Mouse (Mus musculus) heart, embryonic 15.5 days (tissue): ENCODE measurements around the gene Fam168a. TPM values are rescaled to one million over a fixed set of nuclear protein-coding genes. Genes with fewer than 3 reads are reported as not detected.
"Not testable (repeated sequence)": the region's sequence is repeated elsewhere in the genome, so short reads cannot be mapped to it uniquely, and the experiment has no call there.

Source experiments
- ATAC-seq: fragments of 200-750 bp; cut with Nextera tagmentation; replicated peaks from 2 replicates; pipeline ENCODE4 v1.8.0; 2017; ENCODE audit warnings: low read depth, moderate TSS enrichment; ENCODE audit not compliant: insufficient number of reproducible peaks, insufficient read depth, low FRiP score
- H3K27ac ChIP-seq: fragments of 300-500 bp; sonication (generic); 2 replicates; pipeline ENCODE4 v1.5.1; 2015; ENCODE audit warnings: mild to moderate bottlenecking, inconsistent platforms
- H3K27me3 ChIP-seq: fragments of 300-500 bp; sonication (generic); 2 replicates; pipeline ENCODE4 v1.6.1; 2015; ENCODE audit warnings: inconsistent platforms
- H3K36me3 ChIP-seq: fragments of 300-500 bp; sonication (generic); 2 replicates; pipeline ENCODE4 v1.6.1; 2015; ENCODE audit warnings: mild to moderate bottlenecking, inconsistent platforms
- H3K4me1 ChIP-seq: fragments of 300-500 bp; sonication (generic); replicated peaks from 2 replicates; pipeline ENCODE4 v1.6.1; 2015; ENCODE audit warnings: inconsistent platforms
- H3K4me2 ChIP-seq: fragments of 300-500 bp; sonication (generic); 2 replicates; pipeline ENCODE4 v1.6.1; 2015; ENCODE audit warnings: inconsistent platforms, mild to moderate bottlenecking, moderate library complexity
- H3K4me3 ChIP-seq: fragments of 300-500 bp; sonication (generic); 2 replicates; pipeline ENCODE4 v1.5.1; 2015; ENCODE audit warnings: mild to moderate bottlenecking, inconsistent platforms
- H3K9ac ChIP-seq: fragments of 300-500 bp; sonication (generic); 2 replicates; pipeline ENCODE4 v1.6.1; 2015; ENCODE audit warnings: mild to moderate bottlenecking, inconsistent platforms
- H3K9me3 ChIP-seq: fragments of 300-500 bp; sonication (generic); replicated peaks from 2 replicates; pipeline ENCODE4 v1.6.1; 2016; ENCODE audit warnings: inconsistent platforms
- WGBS: fragments of 180-500 bp; shearing (Covaris S2); methylation state at CpG from one replicate; pipeline ENCODE4 v1.1.7; 2015; ENCODE audit warnings: mixed read lengths; 5-methylcytosine and 5-hydroxymethylcytosine counted together
- polyA plus RNA-seq: library from polyadenylated mRNA; unstranded; fragments of >200 nt; fragmentation: Nextera tagmentation; extraction: Ambion mirVana; gene quantifications from 2 replicates; pipeline ENCODE4 v1.2.1, GENCODE M21; 2015

Gene Fam168a
- polyA plus RNA-seq, 1 experiment from 2014 or later, result 28.3 TPM

GRCm38 (mm10) chr7:100845026-100845400, 138.6 kb downstream of the Fam168a start:
- H3K4me2 ChIP-seq, result no peak overlapping the region
- H3K36me3 ChIP-seq, result no peaks in the 10 kb centered on the region
- H3K9ac ChIP-seq, result no peak overlapping the region
- H3K27ac ChIP-seq, result peak overlapping the region; percentile 71
- H3K4me1 ChIP-seq, result peaks cover 29% of the 10 kb centered on the region
- no peak overlapping the region for H3K4me3 ChIP-seq
- ATAC-seq, result no peak
- no peaks in the 10 kb centered on the region for H3K27me3 ChIP-seq
- no peaks in the 10 kb centered on the region for H3K9me3 ChIP-seq

- ATAC-seq, result peak; percentile 72
- H3K4me1 ChIP-seq, result peaks cover 26% of the 10 kb centered on the region
- no peaks in the 10 kb centered on the region for H3K36me3 ChIP-seq
- no peak overlapping the region for H3K4me3 ChIP-seq
- H3K4me2 ChIP-seq, result no peak overlapping the region
- no peaks in the 10 kb centered on the region for H3K27me3 ChIP-seq
- H3K9me3 ChIP-seq, result no peaks in the 10 kb centered on the region
- WGBS, result 20% methylated on average over 1 of the region's 1 CpGs
- peak overlapping the region; percentile 71 for H3K27ac ChIP-seq
- no peak overlapping the region for H3K9ac ChIP-seq
Observed at GRCm38 (mm10) chr7:100845412-100845811, 139.0 kb downstream of the Fam168a start.

GRCm38 (mm10) chr7:100846033-100846432, 139.6 kb downstream of the Fam168a start:
- WGBS, result 75% methylated on average over 7 of the region's 7 CpGs
- not testable (repeated sequence) for H3K9ac ChIP-seq, H3K27me3 ChIP-seq, H3K4me2 ChIP-seq, H3K27ac ChIP-seq, H3K4me3 ChIP-seq, H3K9me3 ChIP-seq, ATAC-seq, H3K36me3 ChIP-seq
- H3K4me1 ChIP-seq, result peaks cover 26% of the 10 kb centered on the region

GRCm38 (mm10) chr7:100847131-100847530, 140.7 kb downstream of the Fam168a start:
- Histone ChIP-seq H3K27ac (no peak overlapping the region), H3K4me1 (peaks cover 36% of the 10 kb centered on the region), H3K27me3 (no peaks in the 10 kb centered on the region), H3K9ac (no peak overlapping the region), H3K4me2 (no peak overlapping the region), H3K9me3 (no peaks in the 10 kb centered on the region), H3K4me3 (no peak overlapping the region), H3K36me3 (no peaks in the 10 kb centered on the region)
- 90% methylated on average over 6 of the region's 6 CpGs for WGBS
- ATAC-seq, result no peak

- H3K4me3 ChIP-seq, result no peak overlapping the region
- H3K4me1 ChIP-seq, result peaks cover 51% of the 10 kb centered on the region
- no peaks in the 10 kb centered on the region for H3K36me3 ChIP-seq
- no peak overlapping the region for H3K9ac ChIP-seq
- ATAC-seq, result no peak
- 38% methylated on average over 6 of the region's 6 CpGs for WGBS
- H3K4me2 ChIP-seq, result no peak overlapping the region
- no peaks in the 10 kb centered on the region for H3K27me3 ChIP-seq
- H3K27ac ChIP-seq, result no peak overlapping the region
- no peaks in the 10 kb centered on the region for H3K9me3 ChIP-seq
Observed at GRCm38 (mm10) chr7:100848744-100849143, 142.3 kb downstream of the Fam168a start.

- no peak overlapping the region for H3K4me2 ChIP-seq
- no peaks in the 10 kb centered on the region for H3K9me3 ChIP-seq
- no peak for ATAC-seq
- no peak overlapping the region for H3K27ac ChIP-seq
- peaks cover 51% of the 10 kb centered on the region for H3K4me1 ChIP-seq
- no peaks in the 10 kb centered on the region for H3K27me3 ChIP-seq
- no peak overlapping the region for H3K4me3 ChIP-seq
- WGBS, result 93% methylated on average over 2 of the region's 2 CpGs
- H3K9ac ChIP-seq, result no peak overlapping the region
- H3K36me3 ChIP-seq, result no peaks in the 10 kb centered on the region
Observed at GRCm38 (mm10) chr7:100849508-100849907, 143.1 kb downstream of the Fam168a start.

- Histone ChIP-seq H3K36me3 (no peaks in the 10 kb centered on the region), H3K9me3 (no peaks in the 10 kb centered on the region), H3K9ac (peak overlapping the region; percentile 26; the same call in 1 of the 2 replicates), H3K27ac (peak overlapping the region; percentile 43), H3K4me3 (no peak overlapping the region), H3K4me1 (peaks cover 48% of the 10 kb centered on the region), H3K27me3 (no peaks in the 10 kb centered on the region), H3K4me2 (no peak overlapping the region)
- WGBS, result 42% methylated on average over 9 of the region's 9 CpGs
- no peak for ATAC-seq
Observed at GRCm38 (mm10) chr7:100851481-100852356, 145.3 kb downstream of the Fam168a start.

GRCm38 (mm10) chr7:100853396-100853795, 147.0 kb downstream of the Fam168a start:
- Histone ChIP-seq H3K9ac (no peak overlapping the region), H3K36me3 (no peaks in the 10 kb centered on the region), H3K27me3 (no peaks in the 10 kb centered on the region), H3K4me1 (peaks cover 48% of the 10 kb centered on the region), H3K9me3 (no peaks in the 10 kb centered on the region), H3K4me3 (no peak overlapping the region), H3K27ac (no peak overlapping the region), H3K4me2 (no peak overlapping the region)
- WGBS, result 71% methylated on average over 3 of the region's 3 CpGs
- ATAC-seq, result no peak

GRCm38 (mm10) chr7:100854137-100854814, 147.8 kb downstream of the Fam168a start:
- peaks cover 52% of the 10 kb centered on the region for H3K4me1 ChIP-seq
- no peaks in the 10 kb centered on the region for H3K36me3 ChIP-seq
- WGBS, result 44% methylated on average over 6 of the region's 6 CpGs
- H3K4me2 ChIP-seq, result peak overlapping the region; percentile 2; the same call in 1 of the 2 replicates
- no peak for ATAC-seq
- no peaks in the 10 kb centered on the region for H3K27me3 ChIP-seq
- no peaks in the 10 kb centered on the region for H3K9me3 ChIP-seq
- H3K4me3 ChIP-seq, result 0 out of 2 replicates have a peak overlapping the region, but pooled peaks have one; percentile 2
- no peak overlapping the region for H3K27ac ChIP-seq
- no peak overlapping the region for H3K9ac ChIP-seq

GRCm38 (mm10) chr7:100854861-100855260, 148.4 kb downstream of the Fam168a start:
- H3K27me3 ChIP-seq, result no peaks in the 10 kb centered on the region
- WGBS, result 86% methylated on average over 5 of the region's 5 CpGs
- peak overlapping the region; percentile 2; the same call in 1 of the 2 replicates for H3K4me2 ChIP-seq
- H3K4me1 ChIP-seq, result peaks cover 58% of the 10 kb centered on the region
- H3K4me3 ChIP-seq, result 0 out of 2 replicates have a peak overlapping the region, but pooled peaks have one; percentile 2
- no peak overlapping the region for H3K9ac ChIP-seq
- no peak for ATAC-seq
- H3K9me3 ChIP-seq, result no peaks in the 10 kb centered on the region
- H3K36me3 ChIP-seq, result no peaks in the 10 kb centered on the region
- peak overlapping the region; percentile 38; the same call in 1 of the 2 replicates for H3K27ac ChIP-seq

- 43% methylated on average over 4 of the region's 4 CpGs for WGBS
- ATAC-seq, result no peak
- Histone ChIP-seq H3K27me3 (no peaks in the 10 kb centered on the region), H3K36me3 (no peaks in the 10 kb centered on the region), H3K27ac (peak overlapping the region; percentile 38; the same call in 1 of the 2 replicates), H3K4me3 (0 out of 2 replicates have a peak overlapping the region, but pooled peaks have one; percentile 2), H3K4me2 (peak overlapping the region; percentile 2; the same call in 1 of the 2 replicates), H3K9ac (no peak overlapping the region), H3K4me1 (peaks cover 62% of the 10 kb centered on the region), H3K9me3 (no peaks in the 10 kb centered on the region)
Observed at GRCm38 (mm10) chr7:100855300-100855699, 148.9 kb downstream of the Fam168a start.
